Mouse (Mus musculus) hematopoietic multipotent progenitor cell, adult 10-12 weeks (in vitro differentiated cells): Measurements from ENCODE around the gene Kctd19. TPM values are rescaled to one million over a fixed set of nuclear protein-coding genes. Genes with fewer than 3 reads are reported as not detected.

Experiments used
- polyA plus RNA-seq: library from polyadenylated mRNA; stranded (reverse); fragments of >175 nt; gene quantifications from 2 replicates; pipeline ENCODE4 v1.2.3, GENCODE M21; 2012; ENCODE audit warnings: low replicate concordance

The Kctd19 gene
- 0.04 TPM in 1 of 2 replicates, not detected in the other for polyA plus RNA-seq

DNA sequence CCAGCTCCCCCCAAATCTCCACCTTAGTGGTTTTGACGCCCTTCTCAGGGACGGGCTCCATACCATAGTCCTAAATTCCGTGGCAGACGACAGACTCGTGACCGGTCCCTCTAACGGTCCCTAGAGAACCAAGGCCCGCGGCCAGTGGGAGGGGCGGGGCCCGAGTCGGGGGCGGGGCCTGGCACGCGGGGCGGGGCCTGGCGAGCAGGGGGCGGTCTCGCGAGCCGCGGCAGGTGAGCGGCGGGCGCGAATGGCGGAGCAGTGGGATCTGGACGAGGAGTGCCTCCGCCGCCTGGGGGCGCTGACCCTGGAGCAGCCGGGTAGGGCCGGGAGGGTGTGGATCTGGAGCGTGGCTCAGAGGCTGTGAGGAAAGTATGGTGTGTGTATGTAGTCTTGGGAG lies at the start of gene Kctd19, which contains the start of gene Lrrc36:
Gene Kctd19, minus strand, starts transcription at position 112 of the 400 bp plus-strand sequence.
Gene Lrrc36, plus strand, starts transcription at position 181 of the 400 bp plus-strand sequence.

DNA sequence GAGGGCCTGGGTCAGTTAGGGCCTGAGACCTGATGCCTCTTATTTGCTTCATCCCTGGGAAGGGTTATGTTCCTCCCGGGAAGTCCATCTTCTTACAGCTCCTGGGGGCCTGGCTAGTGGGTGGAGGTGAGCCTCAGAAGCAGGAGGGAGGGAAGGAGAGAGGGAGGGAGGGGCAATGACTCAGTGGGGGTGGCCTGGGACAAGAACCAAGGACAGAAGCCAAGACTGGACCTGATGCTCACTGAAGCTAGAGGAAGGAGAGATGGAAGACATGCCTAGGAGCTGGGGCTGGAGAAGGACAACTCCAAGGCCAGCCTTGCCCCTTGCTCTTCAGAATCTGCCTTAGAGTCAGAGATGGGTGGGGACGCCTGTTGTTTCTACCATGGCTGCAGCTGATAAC lies 40.3 kb downstream of the Kctd19 start, which contains the start of gene Plekhg4:
Gene Plekhg4, plus strand, starts transcription at position 243 of the 400 bp plus-strand sequence.

DNA sequence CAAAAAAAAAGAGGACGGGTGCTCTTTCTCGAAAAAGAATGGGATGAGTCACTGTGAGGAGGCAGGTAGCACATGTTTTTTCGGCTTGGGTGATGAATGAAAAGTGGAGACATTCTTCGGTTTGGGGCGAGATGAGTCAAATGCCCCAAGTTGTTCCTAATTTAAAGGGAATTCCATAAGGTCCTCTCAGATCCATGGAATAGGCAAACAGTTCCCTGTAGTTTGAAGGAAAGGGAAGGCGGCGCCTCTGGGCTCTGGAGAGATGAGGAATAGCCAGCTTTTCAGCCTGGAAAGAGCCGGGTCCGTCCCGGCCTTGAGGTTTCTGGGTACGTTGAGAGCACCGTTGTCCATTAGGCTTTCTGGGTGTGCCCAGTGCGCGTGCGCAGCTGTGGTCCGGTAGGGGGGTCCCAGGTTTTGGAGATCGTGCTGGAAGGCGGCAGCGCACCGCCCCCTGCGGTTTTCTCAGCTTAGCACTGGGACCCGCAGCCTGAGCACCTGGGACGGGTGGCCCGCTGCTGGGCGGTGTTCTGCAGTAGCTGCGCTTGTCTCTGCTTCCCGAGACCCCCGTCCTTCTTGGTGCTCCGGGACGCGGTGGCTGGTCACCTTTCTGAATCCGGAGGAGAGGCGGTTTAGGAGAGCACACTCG lies 64.7 kb downstream of the Kctd19 start, which contains the start of gene Slc9a5:
Gene Slc9a5, plus strand, starts transcription at position 394 of the 646 bp plus-strand sequence.

DNA sequence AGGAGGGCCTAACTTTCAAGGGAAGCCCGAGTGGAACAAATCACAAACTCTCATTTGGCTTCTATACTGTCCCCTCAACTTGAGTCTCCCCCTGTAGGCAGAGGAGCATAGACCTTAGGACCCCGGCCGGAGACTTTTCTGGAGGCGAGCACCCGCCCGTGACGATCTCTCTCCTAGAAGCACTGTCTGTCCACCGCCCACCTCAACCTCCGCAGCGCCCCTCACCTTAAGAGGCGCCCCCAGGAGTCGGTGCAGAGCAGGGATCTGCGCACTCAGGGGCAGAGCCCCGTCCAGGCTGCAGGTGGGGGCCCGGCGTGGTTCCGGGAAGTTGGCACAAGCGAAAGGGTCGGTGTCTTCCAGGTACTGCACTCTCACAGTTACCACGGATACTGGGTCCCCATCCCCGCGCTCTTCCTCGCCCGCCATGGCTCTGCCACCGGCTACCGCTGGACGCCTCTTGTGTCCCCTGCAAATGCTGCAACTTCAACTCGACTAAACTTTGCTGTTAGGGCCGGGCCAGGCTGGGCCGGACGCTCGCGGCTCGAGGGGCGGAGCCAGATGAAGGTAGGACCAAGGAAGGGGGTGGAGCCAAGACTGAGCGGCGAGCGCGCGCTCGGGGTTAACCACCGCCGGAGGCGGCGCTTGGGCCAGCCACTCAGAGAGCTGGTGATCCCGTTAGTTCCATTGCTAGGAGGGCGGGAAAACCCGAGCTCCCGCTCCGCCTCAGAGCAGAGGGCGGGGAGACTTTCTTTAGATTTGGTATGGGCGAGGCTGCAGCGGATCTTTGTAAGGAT lies 65.7 kb downstream of the Kctd19 start, which contains the start of gene Fhod1:
Gene Fhod1, minus strand, starts transcription at position 526 of the 794 bp plus-strand sequence.

Other genes starting within 250 kb of the Kctd19 start
- gene Cbfb, start 242.8 kb downstream of the Kctd19 start, polyA plus RNA-seq, result 40.4 and 47.1 TPM in 2 replicates
- gene D230025D16Rik, start 188.4 kb downstream of the Kctd19 start, polyA plus RNA-seq, result 4.3 and 8.5 TPM in 2 replicates
- 6.6 and 23.7 TPM in 2 replicates for gene B3gnt9, start 158.3 kb downstream of the Kctd19 start, polyA plus RNA-seq
- gene Tradd, start 148.9 kb downstream of the Kctd19 start, polyA plus RNA-seq, result 38.0 and 49.7 TPM in 2 replicates
- gene Fbxl8, start 148.9 kb downstream of the Kctd19 start, polyA plus RNA-seq, result 16.2 and 22.9 TPM in 2 replicates
- gene Hsf4, start 143.7 kb downstream of the Kctd19 start, polyA plus RNA-seq, result 2.4 and 4.4 TPM in 2 replicates
- gene Nol3, start 137.4 kb downstream of the Kctd19 start, polyA plus RNA-seq, result 0.17 and 0.31 TPM in 2 replicates
- gene 4931428F04Rik, start 123.6 kb downstream of the Kctd19 start, polyA plus RNA-seq, result 2.1 and 2.8 TPM in 2 replicates
- 2.2 and 4.8 TPM in 2 replicates for gene Exoc3l, start 117.4 kb downstream of the Kctd19 start, polyA plus RNA-seq
- 41.3 and 68.2 TPM in 2 replicates for gene E2f4, start 115.8 kb downstream of the Kctd19 start, polyA plus RNA-seq
- 3.4 and 3.9 TPM in 2 replicates for gene Elmo3, start 107.9 kb downstream of the Kctd19 start, polyA plus RNA-seq
- 0.55 and 2.4 TPM in 2 replicates for gene Lrrc29, start 87.2 kb downstream of the Kctd19 start, polyA plus RNA-seq
- 32.3 and 42.4 TPM in 2 replicates for gene Tmem208, start 87.1 kb downstream of the Kctd19 start, polyA plus RNA-seq
- 35.9 and 70.7 TPM in 2 replicates for gene Fhod1, start 65.5 kb downstream of the Kctd19 start, polyA plus RNA-seq
- 2.3 and 3.7 TPM in 2 replicates for gene Slc9a5, start 64.7 kb downstream of the Kctd19 start, polyA plus RNA-seq
- gene Plekhg4, start 40.2 kb downstream of the Kctd19 start, polyA plus RNA-seq, result 0.11 TPM in 1 of 2 replicates, not detected in the other
- gene Lrrc36, start 69 bp upstream of the Kctd19 start, polyA plus RNA-seq, result 0.11 TPM in 1 of 2 replicates, not detected in the other
- 11.8 and 41.7 TPM in 2 replicates for gene Tppp3, start 58.0 kb upstream of the Kctd19 start, polyA plus RNA-seq
- gene Zdhhc1, start 83.4 kb upstream of the Kctd19 start, polyA plus RNA-seq, result 8.8 and 14.2 TPM in 2 replicates
- gene Hsd11b2, start 105.3 kb upstream of the Kctd19 start, polyA plus RNA-seq, result 0.06 TPM in 1 of 2 replicates, not detected in the other
- 16.6 and 36.8 TPM in 2 replicates for gene Atp6v0d1, start 152.5 kb upstream of the Kctd19 start, polyA plus RNA-seq
- gene Ripor1, start 191.8 kb upstream of the Kctd19 start, polyA plus RNA-seq, result 13.2 and 17.0 TPM in 2 replicates
- 167 and 352 TPM in 2 replicates for gene Ctcf, start 223.1 kb upstream of the Kctd19 start, polyA plus RNA-seq
- gene Agrp, start 223.9 kb upstream of the Kctd19 start, polyA plus RNA-seq, result not detected in 2 replicates